Mouse (Mus musculus) stomach, postnatal 0 days (tissue): Measurements from ENCODE around the gene Arhgef10l. TPM values are rescaled to one million over a fixed set of nuclear protein-coding genes. Genes with fewer than 3 reads are reported as not detected.

Source experiments
- ATAC-seq: fragments of 200-750 bp; cut with Nextera tagmentation; 2 replicates; pipeline ENCODE4 v1.8.0; 2017; ENCODE audit not compliant: low FRiP score, low TSS enrichment
- DNase-seq: peaks from one replicate; pipeline ENCODE4 v3.0.0-alpha.2; 2016; ENCODE audit warnings: low spot score
- H3K27ac ChIP-seq: fragments of 300-500 bp; sonication (generic); replicated peaks from 2 replicates; pipeline ENCODE4 v1.5.1; 2014; ENCODE audit warnings: mild to moderate bottlenecking, control low read depth
- H3K27me3 ChIP-seq: fragments of 300-500 bp; sonication (generic); 2 replicates; pipeline ENCODE4 v1.6.1; 2014; ENCODE audit warnings: low read length; ENCODE audit not compliant: control insufficient read depth, insufficient read depth
- H3K36me3 ChIP-seq: fragments of 300-500 bp; sonication (generic); 2 replicates; pipeline ENCODE4 v1.6.1; 2014; ENCODE audit warnings: low read length, mixed read lengths; ENCODE audit not compliant: control insufficient read depth, insufficient read depth
- H3K4me1 ChIP-seq: fragments of 300-500 bp; sonication (generic); replicated peaks from 2 replicates; pipeline ENCODE4 v1.6.1; 2014; ENCODE audit warnings: antibody characterized with exemption; ENCODE audit not compliant: control insufficient read depth, insufficient read depth
- H3K4me2 ChIP-seq: fragments of 300-500 bp; sonication (generic); replicated peaks from 2 replicates; pipeline ENCODE4 v1.6.1; 2014; ENCODE audit warnings: low read depth, mild to moderate bottlenecking, control low read depth, moderate library complexity
- H3K4me3 ChIP-seq: fragments of 300-500 bp; sonication (generic); 2 replicates; pipeline ENCODE4 v1.5.1; 2014; ENCODE audit warnings: low read depth, low read length, control low read depth
- H3K9ac ChIP-seq: fragments of 300-500 bp; sonication (generic); 2 replicates; pipeline ENCODE4 v1.6.1; 2014; ENCODE audit warnings: mild to moderate bottlenecking, low read length, control low read depth, mixed read lengths
- H3K9me3 ChIP-seq: fragments of 300-500 bp; sonication (generic); 2 replicates; pipeline ENCODE4 v1.6.1; 2016; ENCODE audit warnings: low read length; ENCODE audit not compliant: control insufficient read depth
- CTCF ChIP-seq: IDR thresholded peaks from 2 replicates; pipeline ENCODE4 v1.5.1; 2016; ENCODE audit warnings: antibody characterized with exemption, low read depth, mild to moderate bottlenecking, moderate library complexity
- EP300 ChIP-seq: optimal IDR thresholded peaks from 2 replicates; pipeline ENCODE3; 2016; ENCODE audit warnings: antibody characterized with exemption
- WGBS: fragments of 180-500 bp; shearing (Covaris S2); extraction: QIAGEN DNeasy Blood & Tissue Kit; methylation state at CpG from one replicate; pipeline ENCODE4 v1.1.7; 2014; 5-methylcytosine and 5-hydroxymethylcytosine counted together
- polyA plus RNA-seq: library from polyadenylated mRNA; unstranded; fragments of >200 nt; fragmentation: Nextera tagmentation; extraction: Ambion mirVana; gene quantifications from 2 replicates; pipeline ENCODE4 v1.2.1, GENCODE M21; 2015

Arhgef10l gene
- 11.3 and 12.7 TPM in 2 replicates for polyA plus RNA-seq

DNA sequence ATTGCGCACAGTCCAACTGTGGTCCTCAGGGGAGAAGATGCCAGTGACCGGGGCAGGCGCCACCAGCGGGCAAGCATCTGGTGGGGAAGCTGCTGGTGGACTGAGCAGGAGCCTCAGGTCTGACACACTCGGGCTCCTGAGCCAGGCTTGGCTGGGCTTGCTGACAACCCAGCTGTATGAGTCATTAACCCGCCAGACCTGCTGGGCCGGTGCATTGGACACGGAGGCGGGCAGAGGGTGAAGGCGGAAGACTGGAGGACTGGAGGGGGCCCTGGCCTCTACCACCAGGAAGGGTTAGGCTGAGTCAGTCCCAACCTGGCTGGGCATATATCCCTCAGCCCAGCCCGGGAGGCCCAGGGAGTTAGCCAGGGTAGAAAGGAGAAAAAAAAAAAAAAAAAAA lies at the start of gene Arhgef10l:
Gene Arhgef10l (minus strand): TSS at position 253 of the 400 bp plus-strand sequence.
- Histone ChIP-seq H3K9ac (0 out of 2 replicates have a peak within 1 kb of the TSS, but pooled peaks have one; percentile 4), H3K9me3 (no peaks in the 10 kb centered on the region), H3K4me1 (peaks cover 3% of the 10 kb centered on the region; the same call in 1 of the 2 replicates), H3K4me3 (peak within 1 kb of the TSS; percentile 23; the same call in 1 of the 2 replicates), H3K27me3 (no peaks in the 10 kb centered on the region), H3K36me3 (no peaks in the 10 kb centered on the region), H3K4me2 (peak within 1 kb of the TSS; percentile 43), H3K27ac (peak within 1 kb of the TSS; percentile 81)
- ATAC-seq (peak; percentile 93), DNase-seq (peak; percentile 95)
- peak; percentile 72 for TF ChIP-seq EP300
- TF ChIP-seq CTCF, result no peak
- 45% methylated on average over 11 of the region's 11 CpGs for WGBS

DNA sequence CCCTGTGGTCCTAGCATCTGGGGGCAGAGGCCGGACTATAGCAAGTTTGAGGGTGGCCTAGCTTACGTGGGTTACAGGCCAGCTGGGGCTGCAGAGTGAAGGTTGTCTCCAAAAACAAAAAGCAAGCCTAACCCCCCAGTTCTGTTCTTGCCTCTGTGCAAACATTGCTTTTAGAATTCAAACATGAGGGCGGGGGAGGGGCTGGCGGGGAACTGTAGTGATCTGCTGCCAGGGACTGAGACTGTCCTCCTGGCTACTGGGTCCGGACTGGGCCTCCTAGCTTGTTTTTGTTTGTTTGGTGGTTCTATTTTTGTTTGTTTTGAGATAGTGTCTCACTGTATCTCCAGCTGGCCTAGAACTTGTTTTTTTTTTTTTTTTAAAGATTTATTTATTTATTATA lies 48.8 kb upstream of the Arhgef10l start:
- H3K9me3 ChIP-seq, result no peaks in the 10 kb centered on the region
- no peak overlapping the region for H3K4me3 ChIP-seq
- H3K4me2 ChIP-seq, result no peak overlapping the region
- WGBS, result 72% methylated on average over 5 of the region's 5 CpGs
- TF ChIP-seq EP300, result no peak
- no peak for TF ChIP-seq CTCF
- no peak for DNase-seq
- H3K27ac ChIP-seq, result no peak overlapping the region
- peaks cover 47% of the 10 kb centered on the region for H3K36me3 ChIP-seq
- no peaks in the 10 kb centered on the region for H3K27me3 ChIP-seq
- no peak overlapping the region for H3K9ac ChIP-seq
- no peak for ATAC-seq
- H3K4me1 ChIP-seq, result no peaks in the 10 kb centered on the region

DNA sequence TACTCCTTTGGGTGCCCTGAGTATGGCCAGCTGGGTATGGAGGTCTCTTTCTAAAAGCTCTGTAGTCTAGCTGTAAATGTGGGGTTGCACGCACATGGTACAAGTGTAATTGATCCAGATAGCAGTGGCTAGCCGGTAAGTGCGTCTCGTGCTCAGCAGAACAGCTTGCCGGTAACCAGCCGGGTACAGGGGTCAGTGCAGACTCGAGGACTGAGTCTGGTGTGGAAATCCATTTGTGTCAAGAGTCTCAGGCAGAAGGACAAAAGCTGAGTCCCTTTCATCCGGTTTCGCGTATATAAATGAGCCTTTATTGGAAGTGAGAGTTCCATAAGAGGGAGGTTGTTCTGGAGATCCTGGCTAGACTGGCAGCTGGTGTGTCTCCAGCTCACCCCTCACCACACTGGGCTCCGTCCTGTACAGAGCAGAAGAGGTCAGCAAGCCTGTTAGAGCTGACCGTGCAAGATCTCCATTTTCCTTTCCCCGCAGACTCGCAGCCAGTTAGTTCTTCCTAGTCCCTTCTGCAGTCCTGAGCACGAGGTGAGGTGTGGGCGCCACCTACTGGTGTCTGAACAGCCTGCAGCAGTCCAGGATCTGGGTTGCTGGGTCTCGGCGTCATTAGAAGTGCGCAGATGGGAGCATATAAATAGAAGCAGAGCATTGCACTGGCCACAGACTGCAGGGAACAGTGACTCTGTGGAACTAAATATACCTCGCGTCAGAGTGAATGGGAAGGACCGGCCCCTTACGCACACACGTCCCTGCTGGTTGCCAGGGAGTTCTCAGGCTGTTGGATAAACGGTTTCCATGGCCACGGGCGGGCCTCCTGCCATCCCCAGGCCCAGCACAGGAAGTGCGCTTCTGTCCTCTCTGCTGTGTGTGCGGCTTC lies 47.9 kb upstream of the Arhgef10l start:
- Histone ChIP-seq H3K4me2 (no peak overlapping the region), H3K27me3 (no peaks in the 10 kb centered on the region), H3K9me3 (no peaks in the 10 kb centered on the region), H3K9ac (no peak overlapping the region), H3K4me3 (no peak overlapping the region), H3K36me3 (peaks cover 48% of the 10 kb centered on the region), H3K4me1 (no peaks in the 10 kb centered on the region), H3K27ac (no peak overlapping the region)
- TF ChIP-seq CTCF (peak; percentile 98), EP300 (no peak)
- DNase-seq (peak; percentile 93), ATAC-seq (peak; percentile 83)
- 35% methylated on average over 29 of the region's 29 CpGs for WGBS

DNA sequence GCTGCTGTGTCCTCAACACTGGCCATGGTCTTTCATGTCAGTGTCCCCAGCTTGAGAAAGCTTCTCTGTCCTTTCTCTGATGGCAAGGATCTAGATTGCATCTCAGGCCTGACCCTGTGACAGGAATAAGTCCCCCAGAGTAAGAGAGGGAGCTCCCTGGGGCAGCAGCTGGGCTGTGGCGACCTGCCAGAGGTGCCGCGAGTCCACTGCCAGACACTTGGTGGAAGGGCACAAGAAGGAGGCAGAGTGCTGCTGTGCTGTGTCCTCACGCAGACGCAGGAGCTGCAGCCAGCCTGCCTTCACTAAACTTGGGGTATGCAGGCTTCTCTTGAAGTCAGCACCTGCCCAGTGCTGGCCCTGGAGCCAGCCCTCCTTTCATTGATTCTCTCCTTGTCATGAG lies 45.5 kb upstream of the Arhgef10l start:
- Histone ChIP-seq H3K27ac (no peak overlapping the region), H3K9ac (no peak overlapping the region), H3K36me3 (peaks cover 35% of the 10 kb centered on the region), H3K4me3 (no peak overlapping the region), H3K4me2 (no peak overlapping the region), H3K27me3 (no peaks in the 10 kb centered on the region), H3K4me1 (0 out of 2 replicates have a peak, but pooled peaks cover 2% of the 10 kb centered on the region), H3K9me3 (no peaks in the 10 kb centered on the region)
- 85% methylated on average over 5 of the region's 5 CpGs for WGBS
- DNase-seq (no peak), ATAC-seq (no peak)
- TF ChIP-seq CTCF (no peak), EP300 (no peak)

DNA sequence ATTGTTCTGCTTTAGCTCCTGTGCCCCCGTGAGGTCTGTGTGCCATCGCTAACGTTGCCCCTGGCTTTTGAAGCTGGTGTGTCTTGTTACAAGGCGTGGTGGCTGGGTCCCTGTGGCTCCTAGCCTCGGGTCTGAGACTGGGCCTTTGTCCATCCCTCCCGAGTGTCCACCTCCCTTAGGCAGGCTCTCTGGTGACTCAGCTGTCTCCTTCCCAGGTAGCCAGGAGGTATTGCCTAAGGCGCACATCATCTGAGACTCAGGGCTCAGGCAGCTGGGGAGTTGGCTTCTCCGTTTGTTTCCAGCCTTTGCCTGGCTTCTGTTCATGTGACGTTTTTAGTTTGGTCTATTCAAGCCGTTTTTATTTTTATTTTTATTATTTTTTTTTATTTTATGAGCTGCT lies 45.0 kb upstream of the Arhgef10l start:
- DNase-seq, result no peak
- Histone ChIP-seq H3K4me2 (no peak overlapping the region), H3K27me3 (no peaks in the 10 kb centered on the region), H3K9me3 (no peaks in the 10 kb centered on the region), H3K9ac (no peak overlapping the region), H3K4me1 (peaks cover 2% of the 10 kb centered on the region; the same call in 1 of the 2 replicates), H3K27ac (no peak overlapping the region), H3K4me3 (no peak overlapping the region), H3K36me3 (peaks cover 30% of the 10 kb centered on the region)
- 73% methylated on average over 10 of the region's 10 CpGs for WGBS
- no peak for TF ChIP-seq CTCF
- TF ChIP-seq EP300, result no peak
- no peak for ATAC-seq

DNA sequence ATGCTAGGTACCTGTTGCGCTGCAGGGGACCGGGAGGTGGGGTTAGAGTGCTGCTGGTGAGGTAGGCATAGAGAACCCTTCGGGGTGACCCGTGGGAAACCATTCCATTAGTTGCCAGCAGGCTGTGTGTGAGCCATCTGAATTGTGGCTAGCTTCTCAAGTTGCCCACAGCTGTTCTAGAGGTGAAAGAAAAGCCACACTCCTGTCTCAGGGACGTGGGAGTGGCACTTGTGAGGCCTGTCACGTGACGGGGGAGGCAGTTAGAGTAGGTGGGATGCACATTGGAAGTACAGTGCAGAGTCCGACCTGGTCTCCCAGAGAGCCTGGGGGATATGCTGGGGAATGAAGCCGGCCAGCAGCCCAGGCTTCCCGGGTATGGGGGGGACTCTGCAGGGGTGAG lies 43.8 kb upstream of the Arhgef10l start:
- TF ChIP-seq CTCF (no peak), EP300 (no peak)
- no peak overlapping the region for H3K9ac ChIP-seq
- WGBS, result 82% methylated on average over 10 of the region's 10 CpGs
- no peak overlapping the region for H3K4me3 ChIP-seq
- H3K9me3 ChIP-seq, result no peaks in the 10 kb centered on the region
- H3K4me2 ChIP-seq, result no peak overlapping the region
- DNase-seq, result no peak
- no peak overlapping the region for H3K27ac ChIP-seq
- peaks cover 24% of the 10 kb centered on the region for H3K36me3 ChIP-seq
- H3K4me1 ChIP-seq, result peaks cover 4% of the 10 kb centered on the region; the same call in 1 of the 2 replicates
- ATAC-seq, result no peak
- no peaks in the 10 kb centered on the region for H3K27me3 ChIP-seq
